Mouse (Mus musculus): ENCODE data around the gene Ell2.

GRCm38 (mm10) chr13:75710152-75710551 lies 3.6 kb downstream of the Ell2 start:
- TF ChIP-seq CTCF (IDR thresholded peaks at IDR 0.05; ENCODE audit: low read depth), result no peak
- no peak for TF ChIP-seq EP300 (IDR thresholded peaks at IDR 0.05; ENCODE audit: low read depth)
